Mouse (Mus musculus): ENCODE data around the gene Zbtb1. TPM values are rescaled to one million over a fixed set of nuclear protein-coding genes. Genes with fewer than 3 reads are reported as not detected.

Zbtb1 gene
- polyA plus RNA-seq, 1 experiment = 0.89 TPM

DNA sequence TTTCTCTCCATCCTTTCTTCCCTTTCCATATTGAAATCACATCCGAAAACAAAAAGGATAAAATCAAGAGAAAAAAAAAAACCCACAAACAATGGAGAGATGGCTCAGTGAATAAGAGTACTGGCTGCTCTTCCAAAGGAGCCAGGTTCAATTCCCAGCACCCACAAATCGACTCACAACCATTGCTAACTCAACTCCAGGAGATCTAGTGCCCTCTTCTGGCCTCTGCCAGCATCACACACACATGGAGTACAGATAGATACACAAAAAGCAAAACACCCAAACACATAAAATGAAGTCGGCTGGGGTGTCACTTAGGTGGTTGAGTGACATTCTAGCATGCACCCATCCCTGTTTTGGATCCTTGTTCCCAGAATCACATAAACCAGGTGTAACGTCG, 48.3 kb downstream of the Zbtb1 start:
- Histone ChIP-seq H3K4me1 (ENCODE audit: control insufficient read depth, insufficient read depth, insufficient read length, low read length) (peaks cover 3% of the 10 kb centered on the region), H3K36me3 (ENCODE audit: control insufficient read depth, insufficient read depth, low read length) (no peaks in the 10 kb centered on the region), H3K27ac (ENCODE audit: insufficient read depth, low read depth, low read length) (no peak overlapping the region), H3K4me3 (ENCODE audit: low read depth, low read length) (no peak overlapping the region), H3K27me3 (ENCODE audit: control insufficient read depth, insufficient read depth, low read length) (peaks cover 8% of the 10 kb centered on the region; the same call in 1 of the 2 replicates)
- TF ChIP-seq CTCF (IDR thresholded peaks at IDR 0.05; ENCODE audit: extremely low read depth, insufficient read length, insufficient replicate concordance, low read depth, low read length) = no peak
- TF ChIP-seq POLR2A (IDR thresholded peaks at IDR 0.05; ENCODE audit: low read depth, low read length) = no peak
- 93% methylated on average over 5 of the region's 5 CpGs for WGBS

DNA sequence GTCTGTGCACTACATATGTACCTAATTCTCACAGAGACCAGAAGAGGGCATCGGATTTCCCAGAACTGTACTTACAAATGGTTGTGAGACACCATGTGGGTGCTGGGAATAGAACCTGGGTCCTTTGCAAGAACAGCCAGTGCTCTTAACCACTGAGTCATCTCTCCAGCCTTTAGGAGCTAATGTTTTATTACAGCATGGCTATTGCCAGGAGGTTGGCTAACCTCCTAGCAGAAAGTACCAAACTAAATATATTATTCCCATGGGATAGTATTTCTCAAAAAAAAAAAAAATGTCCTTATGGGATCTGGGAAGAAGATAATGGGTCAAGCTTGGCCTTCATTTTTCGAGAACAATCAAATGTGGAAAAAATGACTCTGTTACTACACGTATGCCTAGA, 55.2 kb downstream of the Zbtb1 start:
- no peak overlapping the region for H3K27ac ChIP-seq (ENCODE audit: insufficient read depth, low read depth, low read length)
- H3K4me1 ChIP-seq (ENCODE audit: control insufficient read depth, insufficient read depth, insufficient read length, low read length) = no peaks in the 10 kb centered on the region
- no peak for TF ChIP-seq CTCF (IDR thresholded peaks at IDR 0.05; ENCODE audit: extremely low read depth, insufficient read length, insufficient replicate concordance, low read depth, low read length)
- no peak for TF ChIP-seq POLR2A (IDR thresholded peaks at IDR 0.05; ENCODE audit: low read depth, low read length)
- H3K4me3 ChIP-seq (ENCODE audit: low read depth, low read length) = no peak overlapping the region
- 93% methylated on average over 3 of the region's 3 CpGs for WGBS
- H3K27me3 ChIP-seq (ENCODE audit: control insufficient read depth, insufficient read depth, low read length) = no peaks in the 10 kb centered on the region
- H3K36me3 ChIP-seq (ENCODE audit: control insufficient read depth, insufficient read depth, low read length) = no peaks in the 10 kb centered on the region

DNA sequence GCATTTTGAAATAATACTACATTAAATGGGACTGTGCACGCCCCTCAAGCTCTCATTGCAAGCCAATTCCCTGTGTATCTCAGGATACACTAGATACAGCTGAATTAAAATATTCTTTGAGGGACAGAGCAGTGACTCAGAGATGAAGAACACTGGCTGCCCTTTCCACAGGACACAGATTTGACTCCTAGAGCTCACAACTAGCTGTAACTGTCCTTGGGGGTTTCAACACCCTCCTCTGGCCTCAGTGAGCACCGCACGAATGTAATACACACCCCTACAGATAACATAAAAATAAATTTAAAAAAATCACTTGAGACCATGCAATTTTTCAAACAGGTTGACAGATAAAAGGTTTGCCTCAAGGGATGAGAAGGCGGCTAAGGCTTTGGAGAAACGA, 57.5 kb downstream of the Zbtb1 start:
- H3K4me1 ChIP-seq (ENCODE audit: control insufficient read depth, insufficient read depth, insufficient read length, low read length) = no peaks in the 10 kb centered on the region
- no peaks in the 10 kb centered on the region for H3K36me3 ChIP-seq (ENCODE audit: control insufficient read depth, insufficient read depth, low read length)
- H3K27ac ChIP-seq (ENCODE audit: insufficient read depth, low read depth, low read length) = no peak overlapping the region
- no peaks in the 10 kb centered on the region for H3K27me3 ChIP-seq (ENCODE audit: control insufficient read depth, insufficient read depth, low read length)
- H3K4me3 ChIP-seq (ENCODE audit: low read depth, low read length) = no peak overlapping the region
- WGBS = 58% methylated on average over 5 of the region's 5 CpGs
- TF ChIP-seq CTCF (IDR thresholded peaks at IDR 0.05; ENCODE audit: extremely low read depth, insufficient read length, insufficient replicate concordance, low read depth, low read length) (no peak), POLR2A (IDR thresholded peaks at IDR 0.05; ENCODE audit: low read depth, low read length) (no peak)

DNA sequence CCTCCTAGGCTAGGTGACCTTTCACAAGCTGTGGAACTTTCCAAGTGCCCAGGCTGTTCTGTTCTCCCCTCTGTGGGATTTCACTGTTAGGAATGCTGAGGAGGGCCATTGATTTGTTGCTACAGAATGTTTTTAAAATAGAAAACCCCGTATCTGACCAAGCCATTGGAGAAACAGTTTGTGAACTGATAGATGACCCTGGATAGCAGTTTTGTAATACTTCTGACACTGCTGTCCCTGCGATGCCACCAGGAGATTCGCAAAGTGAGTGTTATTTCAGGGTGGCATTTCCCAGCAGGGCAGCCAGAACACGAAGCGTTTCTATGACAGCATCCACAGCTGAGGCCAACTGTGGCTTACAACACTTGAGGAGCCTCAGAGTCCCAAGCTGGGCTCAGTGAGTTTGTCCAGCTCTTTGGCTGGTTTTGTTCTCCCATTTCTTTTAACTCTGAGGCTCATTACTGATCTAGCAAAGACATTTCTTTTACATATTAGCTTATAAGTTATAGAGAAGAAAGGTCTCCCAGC, 60.9 kb downstream of the Zbtb1 start:
- H3K4me1 ChIP-seq (ENCODE audit: control insufficient read depth, insufficient read depth, insufficient read length, low read length) = no peaks in the 10 kb centered on the region
- H3K4me3 ChIP-seq (ENCODE audit: low read depth, low read length) = no peak overlapping the region
- no peaks in the 10 kb centered on the region for H3K36me3 ChIP-seq (ENCODE audit: control insufficient read depth, insufficient read depth, low read length)
- H3K27me3 ChIP-seq (ENCODE audit: control insufficient read depth, insufficient read depth, low read length) = peaks cover 4% of the 10 kb centered on the region
- no peak overlapping the region for H3K27ac ChIP-seq (ENCODE audit: insufficient read depth, low read depth, low read length)
- 49% methylated on average over 5 of the region's 5 CpGs for WGBS
- TF ChIP-seq POLR2A (IDR thresholded peaks at IDR 0.05; ENCODE audit: low read depth, low read length) = no peak
- TF ChIP-seq CTCF (IDR thresholded peaks at IDR 0.05; ENCODE audit: extremely low read depth, insufficient read length, insufficient replicate concordance, low read depth, low read length) = no peak

DNA sequence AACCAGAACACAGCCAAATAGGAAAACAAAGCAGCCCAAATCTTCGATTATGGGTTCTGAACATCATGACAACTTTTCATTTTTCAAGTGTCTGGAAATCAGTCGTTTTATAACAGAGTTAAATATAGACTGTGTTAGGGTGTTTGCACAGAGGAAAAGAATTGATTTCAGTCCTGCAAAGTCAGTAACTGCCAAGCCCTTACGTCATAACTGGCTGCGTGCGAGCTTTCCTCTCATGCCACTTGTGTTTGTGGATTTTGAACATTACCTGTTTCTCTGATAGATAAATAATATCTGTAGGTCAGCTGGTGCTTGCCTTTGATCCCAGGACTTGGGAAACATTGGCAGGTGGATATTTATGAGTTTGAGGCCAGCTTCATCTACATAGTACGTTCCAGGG, 61.4 kb downstream of the Zbtb1 start:
- no peak for TF ChIP-seq POLR2A (IDR thresholded peaks at IDR 0.05; ENCODE audit: low read depth, low read length)
- TF ChIP-seq CTCF (IDR thresholded peaks at IDR 0.05; ENCODE audit: extremely low read depth, insufficient read length, insufficient replicate concordance, low read depth, low read length) = no peak

GRCm38 (mm10) chr12:76434111-76434510, 64.0 kb downstream of the Zbtb1 start:
- no peak overlapping the region for H3K27ac ChIP-seq (ENCODE audit: insufficient read depth, low read depth, low read length)
- no peak overlapping the region for H3K4me3 ChIP-seq (ENCODE audit: low read depth, low read length)
- H3K4me1 ChIP-seq (ENCODE audit: control insufficient read depth, insufficient read depth, insufficient read length, low read length) = no peaks in the 10 kb centered on the region
- peaks cover 4% of the 10 kb centered on the region for H3K27me3 ChIP-seq (ENCODE audit: control insufficient read depth, insufficient read depth, low read length)
- TF ChIP-seq CTCF (IDR thresholded peaks at IDR 0.05; ENCODE audit: extremely low read depth, insufficient read length, insufficient replicate concordance, low read depth, low read length) = no peak
- H3K36me3 ChIP-seq (ENCODE audit: control insufficient read depth, insufficient read depth, low read length) = no peaks in the 10 kb centered on the region
- WGBS = 54% methylated on average over 7 of the region's 7 CpGs

More for the DNA sequence above, 61.4 kb downstream of the Zbtb1 start:
- H3K4me3 ChIP-seq (ENCODE audit: low read depth, low read length) = no peak overlapping the region
- H3K36me3 ChIP-seq (ENCODE audit: control insufficient read depth, insufficient read depth, low read length) = no peaks in the 10 kb centered on the region
- 32% methylated on average over 6 of the region's 6 CpGs for WGBS
- no peak overlapping the region for H3K27ac ChIP-seq (ENCODE audit: insufficient read depth, low read depth, low read length)
- peaks cover 4% of the 10 kb centered on the region for H3K27me3 ChIP-seq (ENCODE audit: control insufficient read depth, insufficient read depth, low read length)
- no peaks in the 10 kb centered on the region for H3K4me1 ChIP-seq (ENCODE audit: control insufficient read depth, insufficient read depth, insufficient read length, low read length)

GRCm38 (mm10) chr12:76435084-76435483, 65.0 kb downstream of the Zbtb1 start:
- H3K4me3 ChIP-seq (ENCODE audit: low read depth, low read length) = no peak overlapping the region; the same call in 1 of the 2 replicates
- H3K4me1 ChIP-seq (ENCODE audit: control insufficient read depth, insufficient read depth, insufficient read length, low read length) = no peaks in the 10 kb centered on the region
- H3K36me3 ChIP-seq (ENCODE audit: control insufficient read depth, insufficient read depth, low read length) = no peaks in the 10 kb centered on the region
- peaks cover 4% of the 10 kb centered on the region for H3K27me3 ChIP-seq (ENCODE audit: control insufficient read depth, insufficient read depth, low read length)
- 11% methylated on average over 17 of the region's 17 CpGs for WGBS
- TF ChIP-seq CTCF (IDR thresholded peaks at IDR 0.05; ENCODE audit: extremely low read depth, insufficient read length, insufficient replicate concordance, low read depth, low read length) (no peak), POLR2A (IDR thresholded peaks at IDR 0.05; ENCODE audit: low read depth, low read length) (no peak)
- no peak overlapping the region for H3K27ac ChIP-seq (ENCODE audit: insufficient read depth, low read depth, low read length)

Measured in small intestine, adult 2 months (tissue).